Mouse (Mus musculus) forebrain, embryonic 12.5 days (tissue): ENCODE measurements around the gene Vmn1r113. TPM values are rescaled to one million over a fixed set of nuclear protein-coding genes. Genes with fewer than 3 reads are reported as not detected.
"Not testable (repeated sequence)": the region's sequence is repeated elsewhere in the genome, so short reads cannot be mapped to it uniquely, and the experiment has no call there.

ENCODE experiments used
- ATAC-seq: fragments of 200-750 bp; cut with Nextera tagmentation; 2 replicates; pipeline ENCODE4 v1.8.0; 2017; ENCODE audit warnings: moderate TSS enrichment; ENCODE audit not compliant: low FRiP score
- H3K27ac ChIP-seq: fragments of 300-500 bp; sonication (generic); 2 replicates; pipeline ENCODE4 v1.5.1; 2016; ENCODE audit warnings: mild to moderate bottlenecking
- H3K27me3 ChIP-seq: fragments of 300-500 bp; sonication (generic); 2 replicates; pipeline ENCODE4 v1.6.1; 2016; ENCODE audit warnings: mild to moderate bottlenecking
- H3K36me3 ChIP-seq: fragments of 300-500 bp; sonication (generic); replicated peaks from 2 replicates; pipeline ENCODE4 v1.6.1; 2016; ENCODE audit warnings: mild to moderate bottlenecking
- H3K4me1 ChIP-seq: fragments of 300-500 bp; sonication (generic); 2 replicates; pipeline ENCODE4 v1.6.1; 2016
- H3K4me2 ChIP-seq: fragments of 300-500 bp; sonication (generic); 2 replicates; pipeline ENCODE4 v1.6.1; 2016; ENCODE audit warnings: mild to moderate bottlenecking, moderate library complexity
- H3K4me3 ChIP-seq: fragments of 300-500 bp; sonication (generic); replicated peaks from 2 replicates; pipeline ENCODE4 v1.5.1; 2016; ENCODE audit warnings: mild to moderate bottlenecking
- H3K9ac ChIP-seq: fragments of 300-500 bp; sonication (generic); 2 replicates; pipeline ENCODE4 v1.6.1; 2016; ENCODE audit warnings: mild to moderate bottlenecking
- H3K9me3 ChIP-seq: fragments of 300-500 bp; sonication (generic); 2 replicates; pipeline ENCODE4 v1.6.1; 2016
- WGBS: fragments of 180-500 bp; shearing (Covaris S2); methylation state at CpG from one replicate; pipeline ENCODE4 v1.1.7; 2016; 5-methylcytosine and 5-hydroxymethylcytosine counted together
- polyA plus RNA-seq: library from polyadenylated mRNA; unstranded; fragments of >200 nt; fragmentation: Nextera tagmentation; extraction: Ambion mirVana; gene quantifications from 2 replicates; pipeline ENCODE4 v1.2.1, GENCODE M21; 2016

Vmn1r113 gene
- not detected in 2 replicates for polyA plus RNA-seq

DNA sequence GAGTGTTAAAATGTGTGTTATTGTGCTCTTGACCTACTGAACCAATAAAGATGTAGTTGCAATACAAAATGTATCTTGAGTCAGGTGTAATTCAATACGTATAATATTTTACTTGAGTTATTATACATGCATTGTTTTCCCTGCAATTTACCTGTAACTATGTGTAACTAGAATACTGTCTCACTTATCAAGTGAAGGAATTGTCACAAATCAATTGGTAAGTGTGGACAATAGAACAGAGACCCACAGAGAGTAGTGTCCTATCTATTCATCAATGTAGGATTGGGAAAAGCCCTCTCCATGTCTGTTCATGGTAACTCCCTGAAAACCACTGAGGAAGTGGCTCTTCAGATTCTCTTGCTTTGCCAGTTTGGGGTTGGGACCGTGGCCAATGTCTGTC lies at the start of gene Vmn1r113:
Vmn1r113 (plus strand) TSS at position 301 of the 400 bp plus-strand sequence.
- WGBS: 75% methylated on average over 2 of the region's 2 CpGs
- H3K4me1 ChIP-seq, H3K27ac ChIP-seq, H3K27me3 ChIP-seq, H3K9ac ChIP-seq, H3K36me3 ChIP-seq, H3K4me2 ChIP-seq, H3K9me3 ChIP-seq, H3K4me3 ChIP-seq, ATAC-seq: not testable (repeated sequence)

DNA sequence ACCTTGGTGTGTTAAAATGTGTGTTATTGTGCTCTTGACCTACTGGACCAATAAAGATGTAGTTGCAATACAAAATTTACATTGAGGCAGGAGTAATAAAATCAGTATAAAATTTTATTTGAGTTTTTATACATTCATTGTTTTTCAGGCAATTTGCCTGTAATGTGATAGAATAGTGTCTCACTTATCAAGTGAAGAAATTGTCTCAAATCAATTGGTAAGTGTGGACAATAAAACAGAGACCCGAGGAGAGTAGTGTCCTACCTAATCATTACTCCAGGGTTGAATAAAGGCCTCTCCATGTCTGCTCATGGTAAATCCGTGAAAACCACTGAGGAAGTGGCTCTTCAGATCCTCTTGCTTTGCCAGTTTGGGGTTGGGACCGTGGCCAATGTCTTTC lies 16.2 kb upstream of the Vmn1r113 start, which contains the start of gene Vmn1r112:
Vmn1r112 (plus strand) TSS at position 301 of the 400 bp plus-strand sequence.
- H3K27ac ChIP-seq, H3K27me3 ChIP-seq, ATAC-seq, H3K4me1 ChIP-seq, H3K4me2 ChIP-seq, H3K36me3 ChIP-seq, H3K9ac ChIP-seq, H3K9me3 ChIP-seq, H3K4me3 ChIP-seq: not testable (repeated sequence)
- whole genome bisulfite sequencing: no CpG with 5 or more reads among the region's 3 CpGs

DNA sequence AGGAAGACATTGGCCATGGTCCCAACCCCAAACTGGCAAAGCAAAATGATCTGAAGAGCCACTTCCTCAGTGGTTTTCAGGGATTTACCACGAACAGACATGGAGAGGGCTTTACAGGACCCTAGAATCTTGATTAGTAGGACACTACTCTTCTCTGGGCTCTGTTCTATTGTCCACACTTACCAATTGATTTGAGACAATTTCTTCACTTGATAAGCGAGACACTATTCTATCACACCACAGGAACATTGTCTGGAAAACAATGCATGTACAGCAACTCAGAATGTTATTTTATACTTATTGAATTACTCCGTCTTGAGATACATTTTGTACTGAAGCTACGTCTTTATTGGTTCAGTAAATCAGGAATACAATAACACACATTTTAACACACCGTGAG lies 25.0 kb downstream of the Vmn1r113 start, which contains the start of gene Vmn1r114:
Vmn1r114 (minus strand) TSS at position 101 of the 400 bp plus-strand sequence.
- ATAC-seq: not testable (repeated sequence)
- WGBS: no CpG with 5 or more reads among the region's 5 CpGs

More for the DNA sequence above, 25.0 kb downstream of the Vmn1r113 start, which contains the start of gene Vmn1r114:
- not testable (repeated sequence) for H3K4me1 ChIP-seq, H3K27me3 ChIP-seq, H3K4me2 ChIP-seq, H3K9ac ChIP-seq, H3K27ac ChIP-seq, H3K4me3 ChIP-seq, H3K36me3 ChIP-seq, H3K9me3 ChIP-seq

Other genes starting within 250 kb of the Vmn1r113 start
- not detected in 2 replicates for gene Gm5726, start 241.5 kb upstream of the Vmn1r113 start, polyA plus RNA-seq
- not detected in 2 replicates for gene Gm4141, start 211.0 kb upstream of the Vmn1r113 start, polyA plus RNA-seq
- not detected in 2 replicates for gene Gm4513, start 188.3 kb upstream of the Vmn1r113 start, polyA plus RNA-seq
- gene Vmn1r107, start 118.4 kb upstream of the Vmn1r113 start, polyA plus RNA-seq: not detected in 2 replicates
- gene Vmn1r111, start 84.1 kb upstream of the Vmn1r113 start, polyA plus RNA-seq: not detected in 2 replicates
- gene Gm10668, start 56.7 kb upstream of the Vmn1r113 start, polyA plus RNA-seq: not detected in 2 replicates
- gene Vmn1r112, start 16.1 kb upstream of the Vmn1r113 start, polyA plus RNA-seq: not detected in 2 replicates
- not detected in 2 replicates for gene Vmn1r114, start 24.9 kb downstream of the Vmn1r113 start, polyA plus RNA-seq
- gene Vmn1r115, start 57.7 kb downstream of the Vmn1r113 start, polyA plus RNA-seq: not detected in 2 replicates
- not detected in 2 replicates for gene Vmn1r116, start 85.0 kb downstream of the Vmn1r113 start, polyA plus RNA-seq
- not detected in 2 replicates for gene Vmn1r117, start 96.8 kb downstream of the Vmn1r113 start, polyA plus RNA-seq
- not detected in 2 replicates for gene Vmn1r118, start 125.1 kb downstream of the Vmn1r113 start, polyA plus RNA-seq
- gene Vmn1r119, start 225.2 kb downstream of the Vmn1r113 start, polyA plus RNA-seq: not detected in 2 replicates